Mouse (Mus musculus) hematopoietic multipotent progenitor cell, adult 10-12 weeks (in vitro differentiated cells): Measurements from ENCODE around the gene Tlcd1. TPM values are rescaled to one million over a fixed set of nuclear protein-coding genes. Genes with fewer than 3 reads are reported as not detected.

Experiments
- polyA plus RNA-seq: library from polyadenylated mRNA; stranded (reverse); fragments of >175 nt; gene quantifications from 2 replicates; pipeline ENCODE4 v1.2.3, GENCODE M21; 2012; ENCODE audit warnings: low replicate concordance

The Tlcd1 gene
- polyA plus RNA-seq: 27.8 and 37.9 TPM in 2 replicates

GRCm38 (mm10) chr11:78176402-78176862, at the start of gene Tlcd1, which contains the start of gene Nek8:
Gene Tlcd1 (plus strand): TSS chr11:78176711.
Gene Nek8 (minus strand): TSS chr11:78176675.

GRCm38 (mm10) chr11:78164924-78165760, 11.4 kb upstream of the Tlcd1 start, which contains the start of gene Traf4:
Gene Traf4 (minus strand): TSS chr11:78165589.

DNA sequence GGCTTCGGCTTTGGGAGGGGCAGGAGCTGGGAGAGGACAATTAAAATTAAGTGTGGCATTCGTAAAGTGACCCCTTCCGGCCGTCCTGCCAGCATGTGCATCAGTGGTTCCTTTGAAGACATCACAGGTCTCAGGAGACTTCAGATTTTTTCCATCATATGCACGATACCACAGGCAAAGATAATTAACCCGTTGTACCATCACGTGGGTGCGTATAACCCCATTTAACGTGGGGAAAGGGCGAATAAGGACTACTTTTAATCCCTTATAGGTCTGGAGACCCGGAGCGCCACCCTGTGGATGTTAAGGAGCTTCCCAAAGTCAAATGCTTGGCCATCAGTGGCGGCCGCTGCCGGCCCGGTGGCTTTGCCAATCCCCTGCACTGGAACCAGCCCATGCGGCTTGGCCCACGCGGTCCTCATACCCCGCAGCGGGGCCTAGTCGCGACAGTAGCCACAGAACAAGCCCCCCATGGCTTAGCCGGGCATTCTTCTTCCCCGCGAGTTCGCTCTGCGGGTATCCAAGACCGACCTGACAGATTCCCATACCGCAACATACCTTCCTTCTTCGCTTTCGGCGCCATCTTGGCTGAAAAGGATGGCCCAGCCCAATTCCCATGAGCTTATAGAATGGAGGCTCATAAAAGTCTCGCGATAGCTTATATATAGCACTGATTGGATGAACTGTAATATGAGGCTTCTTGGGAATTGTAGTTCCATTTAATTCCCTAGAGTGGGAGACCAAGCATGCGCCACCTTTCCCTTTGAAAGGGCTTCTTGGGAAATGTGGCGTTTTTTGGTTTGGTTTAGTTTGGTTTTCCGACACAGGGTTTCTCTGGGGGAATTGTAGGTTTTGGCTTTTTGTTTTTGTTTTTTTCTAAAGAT, 6.7 kb downstream of the Tlcd1 start, which contains the start of gene Rpl23a:
Gene Rpl23a, minus strand, starts transcription at position 624 of the 884 bp plus-strand sequence.

GRCm38 (mm10) chr11:78188331-78189233, 12.1 kb downstream of the Tlcd1 start, which contains the start of gene Rab34:
Gene Rab34 (plus strand): TSS chr11:78188430.

GRCm38 (mm10) chr11:78193113-78193512, 16.6 kb downstream of the Tlcd1 start, which contains the start of gene Proca1:
Gene Proca1 (plus strand): TSS chr11:78193392.

Other genes with a start within 250 kb of the Tlcd1 start
- gene Sez6, start 245.9 kb upstream of the Tlcd1 start, polyA plus RNA-seq: not detected in 2 replicates
- 181 and 347 TPM in 2 replicates for gene Phf12, start 194.0 kb upstream of the Tlcd1 start, polyA plus RNA-seq
- 1.5 and 3.2 TPM in 2 replicates for gene Dhrs13, start 144.4 kb upstream of the Tlcd1 start, polyA plus RNA-seq
- gene Flot2, start 138.8 kb upstream of the Tlcd1 start, polyA plus RNA-seq: 28.2 and 40.1 TPM in 2 replicates
- 4.2 and 6.0 TPM in 2 replicates for gene Eral1, start 96.3 kb upstream of the Tlcd1 start, polyA plus RNA-seq
- 34.4 and 71.5 TPM in 2 replicates for gene Fam222b, start 82.1 kb upstream of the Tlcd1 start, polyA plus RNA-seq
- 21.7 and 48.0 TPM in 2 replicates for gene Traf4, start 11.1 kb upstream of the Tlcd1 start, polyA plus RNA-seq
- 10.0 and 12.8 TPM in 2 replicates for gene Nek8, start within 50 bp of the Tlcd1 start, polyA plus RNA-seq
- gene Rpl23a, start 6.9 kb downstream of the Tlcd1 start, polyA plus RNA-seq: 197 and 2,234 TPM in 2 replicates
- gene Rab34, start 11.7 kb downstream of the Tlcd1 start, polyA plus RNA-seq: 7.2 and 11.3 TPM in 2 replicates
- 0.20 TPM in 1 of 2 replicates, not detected in the other for gene Proca1, start 16.7 kb downstream of the Tlcd1 start, polyA plus RNA-seq
- 7.2 and 15.6 TPM in 2 replicates for gene Sdf2, start 69.0 kb downstream of the Tlcd1 start, polyA plus RNA-seq
- 68.1 and 97.6 TPM in 2 replicates for gene Supt6, start 69.3 kb downstream of the Tlcd1 start, polyA plus RNA-seq
- 23.0 and 73.1 TPM in 2 replicates for gene 2610507B11Rik, start 85.0 kb downstream of the Tlcd1 start, polyA plus RNA-seq
- not detected in 2 replicates for gene BC030499, start 114.1 kb downstream of the Tlcd1 start, polyA plus RNA-seq
- 2.1 and 18.1 TPM in 2 replicates for gene Spag5, start 124.8 kb downstream of the Tlcd1 start, polyA plus RNA-seq
- gene Aldoc, start 146.3 kb downstream of the Tlcd1 start, polyA plus RNA-seq: 0.53 and 3.2 TPM in 2 replicates
- 39.9 and 105 TPM in 2 replicates for gene Pigs, start 151.7 kb downstream of the Tlcd1 start, polyA plus RNA-seq
- 58.3 and 116 TPM in 2 replicates for gene Unc119, start 166.8 kb downstream of the Tlcd1 start, polyA plus RNA-seq
- gene Foxn1, start 209.8 kb downstream of the Tlcd1 start, polyA plus RNA-seq: not detected in 2 replicates
- 0.12 TPM in 1 of 2 replicates, not detected in the other for gene Slc13a2, start 245.5 kb downstream of the Tlcd1 start, polyA plus RNA-seq